ENCODE assay signal across 24 mouse cellular contexts in genomic region chr1:161863742-161864141, GRCm38 (mm10).
"Had no signal": no experiment of that assay in that cellular context is flagged by ENCODE, and none has a peak within 500 bp of the region (broad histone marks: within the 10 kb centered on the region; RNA-seq: fewer than 3 reads in every experiment).

No protein-coding gene starts in this region.

- H3K9ac ChIP-seq: heart, embryonic 13.5 days; heart, embryonic 15.5 days; hindbrain, embryonic 13.5 days; hindbrain, embryonic 15.5 days; limb, embryonic 12.5 days had no signal

- H3K9me3 ChIP-seq: heart, embryonic 13.5 days; heart, embryonic 15.5 days; hindbrain, embryonic 13.5 days; hindbrain, embryonic 15.5 days; limb, embryonic 10.5 days; limb, embryonic 12.5 days had no signal

- DNase-seq: gastrocnemius, adult 2 months; gastrocnemius, postnatal 10 days; gastrocnemius, postnatal 25 days; heart, adult 11 months; heart, adult 2 months; heart, postnatal 14 days; heart, postnatal 36 days; kidney, adult 18-20 months; kidney, adult 8-10 months; kidney, postnatal 10 days; kidney, postnatal 25 days; kidney, postnatal 4 days; liver had no signal

- H3K27ac ChIP-seq: gastrocnemius, adult 2 months; heart, adult 2 months; heart, embryonic 13.5 days; heart, embryonic 15.5 days; hindbrain, embryonic 13.5 days; hindbrain, embryonic 15.5 days; hindbrain, postnatal 0 days; layer of hippocampus, adult 2 months; left cerebral cortex, adult 2 months; limb, embryonic 10.5 days; limb, embryonic 12.5 days had no signal

- H3K4me1 ChIP-seq: hindbrain, embryonic 13.5 days; hindbrain, embryonic 15.5 days; limb, embryonic 10.5 days had no signal

- H3K36me3 ChIP-seq: heart, embryonic 15.5 days; hindbrain, embryonic 13.5 days; hindbrain, embryonic 15.5 days; limb, embryonic 12.5 days had no signal

- H3K4me2 ChIP-seq: heart, embryonic 11.5 days; heart, embryonic 13.5 days; heart, embryonic 15.5 days; hindbrain, embryonic 13.5 days; hindbrain, embryonic 15.5 days; limb, embryonic 12.5 days had no signal

- H3K4me3 ChIP-seq: gastrocnemius, adult 2 months; heart, adult 2 months; heart, embryonic 13.5 days; heart, embryonic 15.5 days; hindbrain, embryonic 13.5 days; hindbrain, embryonic 15.5 days; layer of hippocampus, adult 2 months; left cerebral cortex, adult 2 months; limb, embryonic 10.5 days; limb, embryonic 12.5 days had no signal

- H3K27me3 ChIP-seq: heart, embryonic 13.5 days; heart, embryonic 15.5 days; hindbrain, embryonic 13.5 days; hindbrain, embryonic 15.5 days; limb, embryonic 12.5 days had no signal

- ATAC-seq: hindbrain, postnatal 0 days; intestine, postnatal 0 days had no signal
